Mouse (Mus musculus) heart, postnatal 0 days (tissue): ENCODE data around the gene Hist1h3e. TPM values are rescaled to one million over a fixed set of nuclear protein-coding genes. Genes with fewer than 3 reads are reported as not detected.
A peak's percentile ranks its signal among the peaks of the same experiment; 100 is the strongest.
"Not testable (repeated sequence)": the region's sequence is repeated elsewhere in the genome, so short reads cannot be mapped to it uniquely, and the experiment has no call there.

ENCODE experiments used
- ATAC-seq: fragments of 200-750 bp; cut with Nextera tagmentation; 2 replicates; pipeline ENCODE4 v1.8.0; 2017; ENCODE audit warnings: low read depth, moderate number of reproducible peaks, moderate library complexity; ENCODE audit not compliant: insufficient read depth
- DNase-seq: peaks from one replicate; pipeline ENCODE4 v3.0.0-alpha.2; 2016; ENCODE audit warnings: low spot score
- H3K27ac ChIP-seq: fragments of 300-500 bp; sonication (generic); 2 replicates; pipeline ENCODE4 v1.5.1; 2014; ENCODE audit warnings: low read depth, mild to moderate bottlenecking
- H3K27me3 ChIP-seq: fragments of 300-500 bp; sonication (generic); 2 replicates; pipeline ENCODE4 v1.6.1; 2014; ENCODE audit warnings: low read length, mixed read lengths; ENCODE audit not compliant: control insufficient read depth, insufficient read depth
- H3K36me3 ChIP-seq: fragments of 300-500 bp; sonication (generic); replicated peaks from 2 replicates; pipeline ENCODE4 v1.6.1; 2014; ENCODE audit warnings: low read length, mixed read lengths; ENCODE audit not compliant: control insufficient read depth, insufficient read depth
- H3K4me1 ChIP-seq: fragments of 300-500 bp; sonication (generic); 2 replicates; pipeline ENCODE4 v1.6.1; 2014; ENCODE audit warnings: antibody characterized with exemption; ENCODE audit not compliant: control insufficient read depth, insufficient read depth
- H3K4me2 ChIP-seq: fragments of 300-500 bp; sonication (generic); 2 replicates; pipeline ENCODE4 v1.6.1; 2014; ENCODE audit warnings: low read depth, mild to moderate bottlenecking, low read length, moderate library complexity
- H3K4me3 ChIP-seq: fragments of 300-500 bp; sonication (generic); 2 replicates; pipeline ENCODE4 v1.5.1; 2014; ENCODE audit warnings: low read depth, low read length
- H3K9ac ChIP-seq: fragments of 300-500 bp; sonication (generic); replicated peaks from 2 replicates; pipeline ENCODE4 v1.6.1; 2014; ENCODE audit warnings: low read depth, low read length, mixed read lengths
- H3K9me3 ChIP-seq: fragments of 300-500 bp; sonication (generic); replicated peaks from 2 replicates; pipeline ENCODE4 v1.6.1; 2016; ENCODE audit warnings: low read length; ENCODE audit not compliant: control insufficient read depth
- CTCF ChIP-seq: IDR thresholded peaks from 2 replicates; pipeline ENCODE4 v1.5.1; 2016; ENCODE audit warnings: antibody characterized with exemption, control low read depth, low read depth
- EP300 ChIP-seq: IDR thresholded peaks from 2 replicates; pipeline ENCODE4 v1.6.1; 2016; ENCODE audit warnings: antibody characterized with exemption, low read depth
- WGBS: fragments of 180-500 bp; shearing (Covaris S2); extraction: QIAGEN DNeasy Blood & Tissue Kit; methylation state at CpG from one replicate; pipeline ENCODE4 v1.1.7; 2014; 5-methylcytosine and 5-hydroxymethylcytosine counted together
- polyA plus RNA-seq: library from polyadenylated mRNA; unstranded; fragments of >200 nt; fragmentation: Nextera tagmentation; extraction: Ambion mirVana; gene quantifications from 2 replicates; pipeline ENCODE4 v1.2.1, GENCODE M21; 2015
- total RNA-seq: library from RNA; depleted of rRNA; stranded (reverse); fragments of >200 nt; gene quantifications from 2 replicates; pipeline ENCODE4 v1.2.3, GENCODE M21; 2014; ENCODE audit warnings: low replicate concordance

The Hist1h3e gene
- total and polyA plus RNA-seq, 2 experiments from 2014 or later: 0.97 to 625 TPM

DNA sequence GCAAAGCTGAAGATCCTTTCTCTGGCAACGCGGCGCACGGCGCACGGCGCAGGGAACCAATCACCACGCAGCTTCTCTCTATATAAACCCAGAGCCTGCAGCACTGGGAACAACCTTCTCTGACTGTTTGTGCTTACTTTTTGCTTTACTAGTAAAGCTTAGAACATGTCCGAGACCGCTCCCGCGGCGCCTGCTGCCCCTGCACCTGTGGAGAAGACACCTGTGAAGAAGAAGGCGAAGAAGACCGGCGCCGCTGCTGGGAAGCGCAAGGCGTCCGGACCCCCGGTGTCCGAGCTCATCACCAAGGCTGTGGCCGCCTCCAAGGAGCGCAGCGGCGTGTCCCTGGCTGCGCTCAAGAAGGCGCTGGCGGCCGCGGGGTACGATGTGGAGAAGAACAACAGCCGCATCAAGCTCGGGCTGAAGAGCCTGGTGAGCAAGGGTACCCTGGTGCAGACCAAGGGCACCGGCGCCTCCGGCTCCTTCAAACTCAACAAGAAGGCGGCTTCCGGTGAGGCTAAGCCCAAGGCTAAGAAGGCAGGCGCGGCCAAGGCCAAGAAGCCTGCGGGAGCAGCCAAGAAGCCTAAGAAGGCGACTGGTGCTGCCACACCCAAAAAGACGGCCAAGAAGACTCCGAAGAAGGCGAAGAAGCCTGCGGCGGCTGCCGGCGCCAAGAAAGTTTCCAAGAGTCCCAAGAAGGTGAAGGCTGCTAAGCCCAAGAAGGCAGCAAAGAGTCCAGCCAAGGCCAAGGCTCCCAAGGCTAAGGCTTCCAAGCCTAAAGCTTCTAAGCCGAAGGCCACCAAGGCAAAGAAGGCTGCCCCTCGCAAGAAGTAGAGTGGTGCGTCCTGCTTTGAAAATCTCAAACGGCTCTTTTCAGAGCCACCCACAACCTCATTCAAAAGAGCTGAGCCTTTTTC lies 7.0 kb downstream of the Hist1h3e start:
- H3K9ac ChIP-seq: peak overlapping the region; percentile 83
- under 1% methylated on average over 54 of the region's 54 CpGs for WGBS
- H3K9me3 ChIP-seq: no peaks in the 10 kb centered on the region
- H3K4me3 ChIP-seq: peak overlapping the region; percentile 56
- H3K27me3 ChIP-seq: no peaks in the 10 kb centered on the region
- no peaks in the 10 kb centered on the region for H3K36me3 ChIP-seq
- no peak for TF ChIP-seq EP300
- TF ChIP-seq CTCF: no peak
- ATAC-seq: peak; percentile 81
- DNase-seq: peak; percentile 85
- H3K4me2 ChIP-seq: peak overlapping the region; percentile 85
- peaks cover 5% of the 10 kb centered on the region; the same call in 1 of the 2 replicates for H3K4me1 ChIP-seq
- peak overlapping the region; percentile 88 for H3K27ac ChIP-seq

DNA sequence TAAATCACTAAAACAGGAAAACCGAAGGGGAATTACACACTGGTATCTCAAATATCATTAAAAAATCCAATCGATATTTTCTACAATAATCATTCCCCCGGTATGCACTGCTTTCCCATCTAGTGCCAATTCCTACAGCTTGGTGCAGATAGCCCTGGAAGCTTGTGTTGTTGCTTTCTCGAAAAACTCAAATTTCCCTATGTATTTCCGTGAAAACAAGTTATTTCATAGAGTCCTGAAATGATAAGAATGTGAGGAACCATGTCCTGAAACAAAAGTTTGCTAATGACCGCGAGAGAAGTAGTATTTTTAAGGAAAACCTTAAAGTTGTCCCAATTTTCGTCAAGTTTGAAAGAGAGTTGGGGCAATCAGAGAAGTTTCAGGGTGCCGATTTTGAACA lies 7.8 kb downstream of the Hist1h3e start:
- TF ChIP-seq EP300: no peak
- TF ChIP-seq CTCF: no peak
- ATAC-seq (no peak), DNase-seq (no peak)
- WGBS: 19% methylated on average over 9 of the region's 9 CpGs
- Histone ChIP-seq H3K4me3 (peak overlapping the region; percentile 56), H3K9ac (peak overlapping the region; percentile 83), H3K4me1 (peaks cover 5% of the 10 kb centered on the region; the same call in 1 of the 2 replicates), H3K27me3 (no peaks in the 10 kb centered on the region), H3K36me3 (no peaks in the 10 kb centered on the region), H3K4me2 (peak overlapping the region; percentile 85), H3K9me3 (no peaks in the 10 kb centered on the region), H3K27ac (peak overlapping the region; percentile 88)

DNA sequence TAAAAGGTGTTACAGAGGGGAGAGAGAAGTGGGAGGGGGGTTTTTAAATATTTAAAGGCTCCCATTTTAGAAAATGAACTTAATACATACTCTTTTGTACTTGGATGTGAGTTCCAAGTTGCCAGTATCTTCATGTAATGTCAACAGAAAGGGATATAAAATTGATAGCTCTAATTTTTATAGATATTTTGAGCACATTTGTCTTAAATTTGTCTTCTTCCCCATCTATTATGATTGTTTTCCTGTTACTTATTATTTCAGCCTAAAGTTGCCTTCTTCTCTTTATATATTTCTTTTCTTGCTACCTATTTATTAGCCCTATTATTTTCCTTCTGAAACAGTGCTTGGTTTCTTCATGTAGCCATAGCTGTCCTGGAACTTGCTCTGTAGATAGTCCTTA lies 9.2 kb downstream of the Hist1h3e start, which contains the start of gene Hist1h1d:
TSS of gene Hist1h1d (plus strand) at position 301 of the 400 bp plus-strand sequence.
- H3K4me1 ChIP-seq: peaks cover 5% of the 10 kb centered on the region; the same call in 1 of the 2 replicates
- DNase-seq (no peak), ATAC-seq (no peak)
- TF ChIP-seq EP300: no peak
- no peak for TF ChIP-seq CTCF
- H3K27me3 ChIP-seq: no peaks in the 10 kb centered on the region
- H3K36me3 ChIP-seq: no peaks in the 10 kb centered on the region
- no peak within 1 kb of the TSS for H3K4me3 ChIP-seq
- peak within 1 kb of the TSS; percentile 85; the same call in 1 of the 2 replicates for H3K4me2 ChIP-seq
- H3K9ac ChIP-seq: no peak within 1 kb of the TSS
- peak within 1 kb of the TSS; percentile 85; the same call in 1 of the 2 replicates for H3K27ac ChIP-seq
- H3K9me3 ChIP-seq: no peaks in the 10 kb centered on the region

DNA sequence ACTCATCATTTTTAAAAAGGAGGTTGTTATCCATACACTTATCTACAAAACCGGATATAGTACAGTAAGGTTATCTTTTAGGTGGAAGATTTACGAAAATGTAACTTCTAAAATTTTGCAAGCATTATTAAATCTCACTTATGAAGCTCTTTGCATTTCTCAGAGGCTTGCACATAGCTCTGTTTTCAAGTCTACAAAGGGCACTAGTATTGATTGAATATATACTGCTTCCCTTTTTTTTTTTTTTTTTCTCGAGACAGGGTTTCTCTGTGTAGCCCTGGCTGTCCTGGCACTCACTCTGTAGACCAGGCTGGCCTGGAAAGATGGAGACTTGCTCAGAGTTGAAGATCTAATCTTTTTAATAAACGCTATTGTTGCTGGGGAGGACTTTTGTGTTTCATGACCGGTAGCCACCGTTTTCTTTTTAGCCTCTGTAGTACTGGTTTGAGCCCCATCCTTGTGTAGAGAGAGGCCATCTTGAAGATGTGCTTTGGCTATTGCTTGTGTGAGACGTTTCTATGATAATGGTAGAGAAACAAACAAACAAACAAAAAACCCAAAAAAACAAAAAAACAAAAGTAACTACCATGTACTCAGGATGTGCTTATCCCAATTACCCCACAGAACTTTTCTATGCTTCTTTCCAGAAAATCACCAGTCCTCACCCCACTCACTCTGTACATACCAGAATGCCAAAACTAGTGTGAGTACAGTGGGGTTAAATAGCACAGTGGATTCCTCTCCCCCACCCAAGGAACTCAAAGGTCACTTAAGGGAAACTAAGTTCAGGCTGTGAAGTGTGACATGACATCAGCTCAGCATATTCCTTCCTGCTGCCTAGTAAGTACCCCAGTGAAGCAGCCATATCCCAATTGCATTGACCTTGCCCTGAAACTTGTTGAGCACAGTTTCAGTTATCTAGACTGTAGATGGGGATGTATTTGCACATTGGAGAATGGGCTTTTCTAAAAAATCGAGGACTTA lies 9.9 kb downstream of the Hist1h3e start:
- no peak for DNase-seq
- Histone ChIP-seq H3K4me3 (peak overlapping the region; percentile 47), H3K9ac (peak overlapping the region; percentile 50; the same call in 1 of the 2 replicates), H3K9me3 (no peaks in the 10 kb centered on the region), H3K27ac (peak overlapping the region; percentile 85), H3K27me3 (no peaks in the 10 kb centered on the region), H3K4me2 (peak overlapping the region; percentile 59), H3K4me1 (peaks cover 5% of the 10 kb centered on the region; the same call in 1 of the 2 replicates), H3K36me3 (no peaks in the 10 kb centered on the region)
- TF ChIP-seq EP300 (no peak), CTCF (no peak)
- 46% methylated on average over 8 of the region's 8 CpGs for WGBS
- no peak for ATAC-seq

DNA sequence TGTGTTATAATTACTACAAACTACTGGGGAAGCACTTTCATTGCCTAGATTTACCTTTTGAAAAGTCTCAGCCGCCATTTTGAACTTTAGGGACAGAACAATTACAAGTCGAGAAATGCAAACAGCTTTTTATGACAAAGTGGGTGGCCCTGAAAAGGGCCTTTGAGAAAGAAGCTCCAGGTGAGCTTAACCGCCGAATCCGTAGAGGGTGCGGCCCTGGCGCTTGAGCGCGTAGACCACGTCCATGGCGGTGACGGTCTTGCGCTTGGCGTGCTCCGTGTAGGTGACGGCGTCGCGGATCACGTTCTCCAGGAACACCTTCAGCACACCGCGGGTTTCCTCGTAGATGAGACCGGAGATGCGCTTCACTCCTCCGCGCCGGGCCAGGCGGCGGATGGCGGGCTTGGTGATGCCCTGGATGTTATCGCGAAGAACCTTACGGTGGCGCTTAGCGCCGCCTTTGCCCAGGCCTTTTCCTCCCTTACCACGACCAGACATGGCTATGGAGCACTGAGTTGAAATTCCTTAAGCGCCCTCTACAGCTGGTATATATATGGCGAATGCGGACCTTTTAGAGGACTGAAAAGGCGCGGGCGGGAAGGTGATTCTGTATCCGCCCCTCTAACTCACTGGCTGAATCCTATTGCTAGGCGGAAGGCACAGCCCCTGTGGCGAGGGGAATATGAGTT lies 10.9 kb downstream of the Hist1h3e start, which contains the start of gene Hist1h4f:
TSS of gene Hist1h4f (minus strand) at position 503 of the 689 bp plus-strand sequence.
- peak within 1 kb of the TSS; percentile 85 for H3K27ac ChIP-seq
- not testable (repeated sequence) for H3K27me3 ChIP-seq, H3K9me3 ChIP-seq, H3K4me1 ChIP-seq, H3K36me3 ChIP-seq
- peak; percentile 71 for ATAC-seq
- peak; percentile 95 for DNase-seq
- peak; percentile 58 for TF ChIP-seq CTCF
- TF ChIP-seq EP300: peak; percentile 81; the same call in 1 of the 2 replicates
- H3K4me3 ChIP-seq: peak within 1 kb of the TSS; percentile 47
- WGBS: under 1% methylated on average over 44 of the region's 47 CpGs
- H3K9ac ChIP-seq: peak within 1 kb of the TSS; percentile 50
- peak within 1 kb of the TSS; percentile 59 for H3K4me2 ChIP-seq
